Mouse (Mus musculus) kidney, adult 8-10 months (tissue): Measurements from ENCODE around the gene Vmn2r113.
"Not testable (repeated sequence)": the region's sequence is repeated elsewhere in the genome, so short reads cannot be mapped to it uniquely, and the experiment has no call there.

ENCODE experiments used
- DNase-seq, 2 experiments: peaks; one replicate each; pipeline ENCODE4 v3.0.0; 2022

The Vmn2r113 gene

GRCm38 (mm10) chr17:22942684-22943083, at the start of gene Vmn2r113:
Gene Vmn2r113, plus strand, starts transcription at chr17:22942984.
- DNase-seq, result not testable (repeated sequence)
